Mouse (Mus musculus) stomach, postnatal 0 days (tissue): ENCODE results near the gene Gstm6.

ENCODE experiments used
- CTCF ChIP-seq: IDR thresholded peaks from 2 replicates; pipeline ENCODE4 v1.5.1; 2016; ENCODE audit warnings: antibody characterized with exemption, low read depth, mild to moderate bottlenecking, moderate library complexity
- EP300 ChIP-seq: optimal IDR thresholded peaks from 2 replicates; pipeline ENCODE3; 2016; ENCODE audit warnings: antibody characterized with exemption

DNA sequence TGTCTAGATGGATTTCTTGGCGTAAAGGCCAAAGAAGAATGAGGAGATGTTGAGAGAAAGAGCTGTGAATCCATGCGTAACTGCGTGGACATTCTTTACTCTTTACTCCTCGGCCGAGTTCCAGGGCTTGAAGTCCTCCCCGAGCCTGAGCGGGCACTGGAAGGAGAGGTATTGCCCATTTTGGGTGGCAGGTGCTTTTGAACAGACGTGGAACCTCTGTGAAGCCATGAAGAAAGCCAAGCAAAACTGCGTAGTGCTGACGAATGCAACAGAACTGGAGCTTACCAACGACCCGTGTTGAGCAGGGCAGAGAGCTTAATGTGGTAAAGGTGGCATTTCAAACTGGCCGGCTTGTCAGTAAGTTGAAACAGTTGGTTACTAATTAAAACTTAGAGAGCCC lies 44.9 kb downstream of the Gstm6 start:
- no peak for TF ChIP-seq CTCF
- no peak for TF ChIP-seq EP300
